Mouse (Mus musculus): ENCODE measurements at regions not wholly inside any gene's neighbourhood (a gene's known extent, or its start where the extent isn't known, plus 50 kb on each side); places are given as distances from the start of the nearest gene placed in this dataset.

DNA sequence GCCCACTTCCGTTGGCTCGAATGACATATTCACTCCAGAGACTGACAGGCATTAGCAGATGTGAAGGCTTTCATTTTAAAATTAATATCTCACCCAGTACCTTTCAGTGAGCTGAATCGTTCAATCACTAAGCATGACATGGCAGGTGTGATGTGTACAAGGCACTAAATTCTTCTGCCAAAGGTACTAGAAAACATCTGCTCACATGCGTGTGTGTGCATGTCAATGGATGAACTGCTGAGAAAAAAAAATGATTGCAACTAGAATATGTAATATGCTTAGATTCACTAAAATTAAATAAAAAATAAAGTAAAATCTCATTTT, 191.6 kb upstream of the Mageb18 start:
- DNase-seq (ENCODE audit: low spot score): no peak

DNA sequence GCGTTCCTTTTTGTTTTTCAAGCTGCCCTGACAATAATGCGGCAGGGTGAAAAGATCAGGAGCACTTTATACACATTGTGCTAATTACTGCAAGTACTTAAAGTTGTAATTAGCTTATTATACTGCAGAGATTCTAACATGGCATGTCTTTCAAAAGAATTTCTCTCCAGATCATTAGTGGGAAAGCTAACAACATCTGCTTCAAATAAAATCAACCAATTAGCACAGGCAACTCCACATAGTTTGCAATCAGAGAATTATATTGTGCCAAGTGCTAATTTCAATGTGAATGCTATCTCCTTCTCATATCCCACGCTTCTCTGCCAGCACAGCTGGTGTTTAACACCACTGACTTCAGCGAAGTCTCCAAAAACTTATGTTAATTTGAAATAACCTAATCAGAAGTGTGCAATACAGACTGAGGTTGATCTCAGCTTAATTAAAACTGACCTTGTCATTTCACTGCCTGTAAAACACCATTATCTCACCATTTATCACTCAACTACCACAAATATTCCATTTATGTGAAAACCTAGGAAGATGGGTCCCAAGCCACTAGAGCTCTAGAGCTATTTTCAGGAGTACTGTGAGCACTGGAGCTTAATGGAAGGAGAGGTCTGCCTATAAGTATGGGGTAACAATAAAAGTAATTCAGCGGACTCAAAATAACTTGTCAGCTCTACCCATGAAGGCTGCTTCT, 191.1 kb upstream of the Mageb18 start:
- no peak for DNase-seq (ENCODE audit: low spot score)

DNA sequence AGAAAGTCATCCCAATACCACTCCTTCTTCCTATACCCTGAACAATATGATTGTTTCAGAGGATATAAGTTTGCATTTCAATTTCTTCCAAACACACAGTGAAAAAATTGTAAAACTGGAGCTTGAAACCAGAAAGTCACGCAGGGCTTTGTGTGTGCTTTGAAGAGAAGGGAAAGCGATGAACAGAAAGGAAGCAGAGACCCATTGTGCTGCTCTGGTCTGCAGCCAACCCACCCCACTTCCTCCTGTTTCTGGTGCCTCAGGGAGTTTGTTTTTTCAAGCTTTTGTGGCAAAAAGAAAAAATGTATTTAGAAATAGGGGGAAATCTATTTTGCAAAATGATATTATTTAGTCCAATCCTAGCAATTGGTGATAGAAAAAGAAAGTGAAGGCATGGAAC, 187.4 kb upstream of the Mageb18 start:
- no peak for DNase-seq (ENCODE audit: low spot score)

DNA sequence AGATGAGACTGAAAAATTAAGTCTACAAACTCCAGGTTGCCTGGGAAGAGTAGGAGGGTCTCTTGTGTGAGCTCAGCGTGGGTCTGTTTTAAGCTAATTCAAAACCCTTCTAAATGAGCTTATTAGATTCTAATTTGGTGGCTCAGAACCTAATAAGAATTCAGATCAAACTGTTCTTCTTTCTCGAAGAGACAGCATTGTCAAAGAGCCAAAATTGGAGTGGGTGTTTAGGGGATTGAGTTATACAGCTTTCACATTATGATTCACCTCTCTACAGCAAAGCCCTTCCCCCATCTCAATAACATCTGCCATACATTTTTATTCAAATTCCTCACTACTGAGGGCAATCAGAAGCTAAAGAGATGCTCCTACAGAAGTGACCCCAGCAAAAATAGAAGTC, 140.7 kb upstream of the Mageb18 start:
- no peak for DNase-seq (ENCODE audit: low spot score)

DNA sequence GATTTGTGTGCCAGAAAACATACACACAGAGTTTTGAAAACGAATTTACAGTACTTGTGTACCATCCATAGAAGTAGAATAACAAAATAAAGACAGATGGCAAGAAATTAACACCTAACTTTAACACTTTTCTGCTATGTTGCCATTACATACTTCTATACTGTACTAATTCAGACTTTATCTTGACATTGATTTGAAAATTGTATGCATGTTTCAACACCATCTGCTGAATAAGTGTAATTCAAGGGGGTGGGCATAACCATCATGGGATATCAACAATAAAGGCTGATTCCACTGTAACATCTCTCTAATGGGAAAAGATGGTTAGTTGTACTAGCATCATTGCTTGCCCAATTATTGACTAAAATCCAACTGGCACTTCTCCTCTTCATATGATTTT, 110.9 kb upstream of the Mageb18 start:
- no peak for DNase-seq (ENCODE audit: low spot score)

- peak; percentile 7 for DNase-seq (ENCODE audit: low spot score)
These were observed 80.4 kb upstream of the Mageb18 start for GRCm38 (mm10) chrX:92679761-92680160.

GRCm38 (mm10) chrX:92661168-92661567, 61.8 kb upstream of the Mageb18 start:
- DNase-seq (ENCODE audit: low spot score): no peak
